Mouse (Mus musculus): ENCODE measurements at regions not wholly inside any gene's neighbourhood (a gene's known extent, or its start where the extent isn't known, plus 50 kb on each side); places are given as distances from the start of the nearest gene placed in this dataset.

DNA sequence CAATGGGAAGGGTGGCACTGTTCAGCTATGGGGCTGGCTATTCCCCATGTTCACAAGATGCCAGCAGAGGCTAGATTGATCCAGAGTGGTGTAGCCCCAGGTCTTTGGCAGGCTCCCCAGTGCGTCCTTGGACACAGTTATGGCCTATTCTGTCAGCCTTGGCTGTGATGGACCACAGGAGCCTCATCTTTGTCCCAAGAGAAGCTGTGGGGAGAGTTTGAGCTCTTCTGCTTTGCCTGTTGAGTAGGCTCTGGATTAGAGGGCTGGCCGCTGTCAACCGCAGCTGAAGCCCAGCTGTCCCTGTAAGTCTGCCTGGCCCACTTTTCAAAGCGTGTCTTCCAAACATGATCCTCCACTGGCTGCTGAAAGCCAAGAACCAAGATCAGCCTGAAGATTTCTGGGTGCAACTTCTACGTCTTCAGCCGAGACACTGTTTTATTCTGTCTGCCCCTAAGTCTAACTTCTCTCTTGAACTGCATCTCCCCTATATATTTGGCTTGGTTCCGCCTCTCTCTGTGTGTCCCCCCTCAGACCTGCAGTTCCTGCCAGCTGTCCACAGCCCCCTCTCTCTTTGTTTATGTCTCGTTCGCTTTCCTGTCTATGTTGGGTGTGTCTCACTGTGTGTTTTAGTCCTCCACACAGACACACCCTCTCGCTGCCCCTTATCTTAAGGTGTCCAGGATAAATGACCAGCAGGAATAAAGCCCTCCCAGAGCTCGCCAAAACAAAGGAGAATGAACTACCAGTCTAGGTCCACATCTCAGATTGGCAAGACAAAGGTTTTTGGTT lies 56.7 kb upstream of the Dlg1 start:
- no peak for ATAC-seq
- H3K27ac ChIP-seq (ENCODE audit: low read depth, low read length), result no peak overlapping the region
- no peaks in the 10 kb centered on the region for H3K36me3 ChIP-seq (ENCODE audit: control insufficient read depth, insufficient read depth, low read length)
- no peaks in the 10 kb centered on the region for H3K4me1 ChIP-seq (ENCODE audit: control insufficient read depth, insufficient read depth, low read depth, low read length)
- no peaks in the 10 kb centered on the region for H3K27me3 ChIP-seq (replicated peaks; ENCODE audit: control insufficient read depth, insufficient read depth, low read length)
- WGBS, result 76% methylated on average over 11 of the region's 11 CpGs
- H3K4me3 ChIP-seq (ENCODE audit: low read length), result no peak overlapping the region
- H3K9ac ChIP-seq (ENCODE audit: low read depth, low read length), result no peak overlapping the region
- H3K9me3 ChIP-seq (ENCODE audit: control insufficient read depth, low read length), result no peaks in the 10 kb centered on the region
- H3K4me2 ChIP-seq (ENCODE audit: low read length), result no peak overlapping the region

- no peak for ATAC-seq
Observed at GRCm38 (mm10) chr16:31608964-31609363, 54.3 kb upstream of the Dlg1 start.

GRCm38 (mm10) chr16:31609394-31610172 lies 53.7 kb upstream of the Dlg1 start:
- no peaks in the 10 kb centered on the region for H3K36me3 ChIP-seq (ENCODE audit: control insufficient read depth, insufficient read depth, low read length)
- no peaks in the 10 kb centered on the region for H3K27me3 ChIP-seq (replicated peaks; ENCODE audit: control insufficient read depth, insufficient read depth, low read length)
- H3K4me2 ChIP-seq (ENCODE audit: low read length), result no peak overlapping the region
- 90% methylated on average over 10 of the region's 10 CpGs for WGBS
- H3K4me1 ChIP-seq (ENCODE audit: control insufficient read depth, insufficient read depth, low read depth, low read length), result no peaks in the 10 kb centered on the region
- H3K4me3 ChIP-seq (ENCODE audit: low read length), result no peak overlapping the region
- no peaks in the 10 kb centered on the region for H3K9me3 ChIP-seq (ENCODE audit: control insufficient read depth, low read length)
- no peak for ATAC-seq
- no peak overlapping the region for H3K27ac ChIP-seq (ENCODE audit: low read depth, low read length)
- H3K9ac ChIP-seq (ENCODE audit: low read depth, low read length), result no peak overlapping the region

More at GRCm38 (mm10) chr16:31608964-31609363, 54.3 kb upstream of the Dlg1 start:
- H3K9me3 ChIP-seq (ENCODE audit: control insufficient read depth, low read length), result no peaks in the 10 kb centered on the region
- no peaks in the 10 kb centered on the region for H3K36me3 ChIP-seq (ENCODE audit: control insufficient read depth, insufficient read depth, low read length)
- no peaks in the 10 kb centered on the region for H3K27me3 ChIP-seq (replicated peaks; ENCODE audit: control insufficient read depth, insufficient read depth, low read length)
- H3K27ac ChIP-seq (ENCODE audit: low read depth, low read length), result no peak overlapping the region
- no peak overlapping the region for H3K9ac ChIP-seq (ENCODE audit: low read depth, low read length)
- 76% methylated on average over 7 of the region's 7 CpGs for WGBS
- H3K4me2 ChIP-seq (ENCODE audit: low read length), result no peak overlapping the region
- no peaks in the 10 kb centered on the region for H3K4me1 ChIP-seq (ENCODE audit: control insufficient read depth, insufficient read depth, low read depth, low read length)
- H3K4me3 ChIP-seq (ENCODE audit: low read length), result no peak overlapping the region

Measured in hindbrain, embryonic 16.5 days (tissue).